In the genomic region with DNA sequence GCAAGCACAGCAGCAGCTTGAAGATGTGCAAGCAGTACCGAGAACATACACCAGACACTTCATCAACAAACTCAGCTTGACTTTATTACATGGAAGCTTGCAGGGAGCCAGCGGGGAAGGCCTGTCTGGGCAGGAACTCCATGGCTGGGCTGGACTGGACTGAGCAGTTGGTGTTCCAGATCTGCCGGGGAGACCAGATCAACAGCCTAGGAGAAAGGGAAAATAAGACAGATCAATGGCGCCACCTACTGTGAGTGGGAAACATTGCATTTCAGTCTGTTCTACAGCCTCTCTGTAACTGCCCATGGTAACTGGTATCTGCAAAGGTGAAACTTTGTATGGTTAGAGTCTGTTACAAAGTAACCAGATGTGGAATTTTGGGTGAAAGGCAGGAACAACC, we compare ENCODE assay signal across 1 mouse cellular context.
TF ChIP-seq lines count a peak whose summit lies in the region.

No protein-coding gene starts in this region.

TF ChIP-seq in C2C12, 6 proteins besides CTCF, POLR2A, EP300 and RAD21 (continued from another document):
- TF ChIP-seq MAX (IDR thresholded peaks at IDR 0.05) = no peak
